Mouse (Mus musculus) mature B cell (primary cell): ENCODE measurements around the gene 9130409I23Rik.

Experiments used
- in situ Hi-C: fragments of 300-500 bp; cut with MboI; formaldehyde crosslinking; loops from 2 replicates; pipeline ENCODE4 v1.14.3; 2019

9130409I23Rik gene

DNA sequence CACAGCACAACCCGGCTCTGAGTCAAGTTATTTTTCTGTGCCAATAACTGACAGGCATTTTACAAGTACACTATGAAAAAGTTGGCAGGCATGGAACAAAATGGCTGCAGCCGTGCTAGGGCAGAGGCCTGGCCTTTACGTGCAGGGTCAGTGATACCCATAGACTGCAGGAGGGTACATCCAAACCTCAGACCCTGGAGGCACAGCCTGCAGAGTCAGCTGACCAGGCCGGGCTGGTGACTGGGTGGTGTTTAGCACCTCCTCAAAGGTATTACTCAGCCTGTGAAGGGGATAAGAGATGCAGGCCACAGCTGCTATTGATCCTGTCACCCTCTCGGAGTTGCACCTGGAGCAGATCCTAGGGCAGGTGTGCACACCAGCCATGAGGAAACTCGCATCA lies at the start of gene 9130409I23Rik:
Gene 9130409I23Rik (plus strand): TSS at position 301 of the 400 bp plus-strand sequence.
- in situ Hi-C loops, result no loop called here

DNA sequence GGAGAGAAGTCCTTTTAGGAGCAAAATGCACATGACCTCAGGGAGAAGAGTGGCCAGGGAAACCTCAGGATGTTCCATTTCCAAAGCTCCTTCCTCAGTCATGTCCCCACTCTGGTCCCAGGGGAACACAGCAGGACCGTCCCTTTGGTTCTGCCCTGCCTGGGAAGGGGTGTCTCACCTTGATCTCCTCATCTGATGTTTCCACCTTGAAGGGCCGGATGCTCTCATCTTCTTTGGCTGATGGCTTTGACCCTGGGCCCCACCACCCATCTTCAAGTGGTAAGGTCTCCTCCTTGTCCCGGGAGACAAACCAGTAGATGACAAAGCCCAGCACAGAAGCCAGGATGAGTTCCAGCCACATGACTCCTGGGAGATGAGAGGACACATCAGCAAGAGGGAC lies 49.4 kb upstream of the 9130409I23Rik start:
- in situ Hi-C loops, result no loop called here

DNA sequence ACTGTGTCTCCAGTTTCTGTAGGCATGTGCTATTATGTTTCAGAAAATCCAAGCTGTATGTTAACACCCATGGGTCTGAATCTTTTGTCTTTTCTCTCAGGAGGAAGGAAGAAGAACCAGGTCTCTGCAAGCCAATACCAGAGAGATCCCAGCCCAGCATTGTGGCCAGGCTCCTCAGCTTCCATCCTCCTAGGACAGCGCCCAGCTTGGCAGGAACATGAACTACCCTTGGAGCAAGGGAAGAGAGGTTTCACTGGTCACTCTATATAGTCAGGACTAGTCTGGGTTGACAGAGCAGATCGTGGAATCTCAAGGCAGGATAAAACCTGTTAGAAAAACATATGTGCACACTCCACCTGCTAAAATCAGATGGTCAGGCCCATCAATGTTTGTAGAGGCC lies 47.2 kb upstream of the 9130409I23Rik start:
- in situ Hi-C loops, result no loop called here

DNA sequence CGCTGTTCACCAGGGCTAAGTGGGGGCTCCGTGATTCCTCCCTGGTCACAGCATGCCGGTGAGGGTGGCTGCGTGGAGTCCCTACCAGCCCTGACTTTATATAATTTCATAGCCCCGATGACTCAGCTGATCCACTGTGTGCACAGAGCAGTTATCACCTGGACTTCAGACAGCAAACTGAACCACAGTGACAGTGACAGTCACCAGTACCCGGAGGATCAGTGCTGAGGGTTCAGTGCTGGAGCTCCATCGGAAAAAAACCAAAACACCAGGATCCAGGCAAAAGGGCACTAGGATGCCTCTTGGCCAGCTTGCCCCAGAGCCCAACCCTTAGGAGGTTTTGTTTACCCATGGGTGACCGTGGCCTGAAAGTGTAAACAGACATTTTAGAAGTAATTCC lies 45.7 kb upstream of the 9130409I23Rik start:
- in situ Hi-C loops, result no loop called here

DNA sequence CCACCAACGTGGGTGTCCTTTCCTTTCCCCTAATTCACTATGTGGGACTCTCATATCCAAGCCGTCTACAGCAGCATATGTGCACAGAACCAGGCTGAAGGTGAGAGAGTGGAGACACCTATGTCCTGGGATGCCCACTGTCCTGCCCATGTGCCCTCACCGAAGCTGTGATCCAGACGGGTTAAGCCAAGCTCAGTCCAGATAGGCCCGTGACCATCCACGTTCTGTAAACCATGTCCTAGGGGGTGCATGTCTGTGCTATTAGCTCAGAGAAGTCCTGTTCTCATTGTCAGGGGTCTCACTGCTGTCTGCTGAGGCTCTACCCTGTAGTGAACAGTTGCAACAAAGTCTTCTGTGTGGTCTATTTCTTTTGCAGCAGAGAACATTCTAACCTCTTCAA lies 43.2 kb upstream of the 9130409I23Rik start:
- in situ Hi-C loops, result no loop called here

DNA sequence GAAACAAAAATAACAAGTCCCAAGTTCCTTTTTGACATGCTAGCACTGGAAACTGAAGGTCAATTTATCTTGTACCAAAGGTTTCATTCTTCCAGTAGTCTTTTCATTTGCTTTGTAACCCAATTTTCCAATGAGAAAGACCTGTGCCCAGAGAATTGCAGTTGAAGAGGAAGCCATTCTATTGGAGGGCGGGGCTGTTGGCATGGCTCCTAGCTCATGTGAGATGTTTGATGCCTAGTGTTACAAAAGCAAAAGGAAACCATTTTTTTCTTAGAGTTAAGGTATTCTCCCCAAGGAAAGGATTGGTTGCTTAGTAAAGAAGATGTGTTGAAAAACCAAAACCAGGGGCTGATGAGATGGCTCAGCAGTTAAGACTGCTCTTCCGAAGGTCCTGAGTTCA lies 42.8 kb upstream of the 9130409I23Rik start:
- in situ Hi-C loops, result no loop called here

DNA sequence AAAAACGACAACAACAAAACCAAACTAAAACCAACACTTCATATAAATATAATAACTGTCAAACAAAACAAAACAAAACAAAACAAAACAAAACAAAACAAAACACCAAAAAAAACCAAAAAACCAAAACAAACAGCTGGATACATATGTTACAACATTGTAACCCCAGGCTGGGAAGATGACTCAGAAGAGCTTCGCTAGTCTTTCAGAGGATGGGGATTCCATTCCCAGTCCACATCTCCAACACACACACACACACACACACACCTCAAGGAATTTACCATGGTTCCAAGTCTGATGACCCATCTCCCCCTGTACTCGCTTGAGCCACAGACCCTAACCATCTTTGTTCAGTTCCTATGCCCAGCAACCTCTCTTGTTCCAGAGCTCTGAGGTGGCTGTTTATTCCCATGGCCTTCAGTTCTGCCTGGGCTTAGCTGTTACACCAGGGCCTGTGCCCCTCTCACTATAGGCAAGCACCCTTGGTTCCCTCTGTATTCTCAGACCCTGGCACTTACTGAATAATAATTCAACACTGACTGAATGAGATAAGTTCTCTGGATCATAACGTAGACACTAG lies 41.9 kb upstream of the 9130409I23Rik start:
- in situ Hi-C loops, result no loop called here

DNA sequence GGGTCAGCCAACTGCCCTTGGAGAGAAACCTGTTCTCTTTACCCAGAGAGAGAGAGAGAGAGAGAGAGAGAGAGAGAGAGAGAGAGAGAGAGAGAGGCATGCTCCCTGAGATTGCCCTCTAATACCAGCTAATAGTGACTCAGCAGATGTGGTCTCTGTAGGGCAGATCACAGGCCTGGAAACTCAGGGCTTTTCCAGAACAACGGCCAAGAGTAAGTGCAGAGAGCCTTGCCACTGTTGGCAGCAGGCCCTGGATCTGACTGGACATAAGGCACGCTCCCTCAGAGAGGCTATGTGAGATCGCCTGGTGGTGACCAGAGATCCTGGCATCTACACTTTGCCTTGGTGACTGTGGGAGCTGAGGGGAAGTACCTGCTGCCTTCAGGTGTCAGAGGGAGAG lies 41.3 kb upstream of the 9130409I23Rik start:
- in situ Hi-C loops, result no loop called here

DNA sequence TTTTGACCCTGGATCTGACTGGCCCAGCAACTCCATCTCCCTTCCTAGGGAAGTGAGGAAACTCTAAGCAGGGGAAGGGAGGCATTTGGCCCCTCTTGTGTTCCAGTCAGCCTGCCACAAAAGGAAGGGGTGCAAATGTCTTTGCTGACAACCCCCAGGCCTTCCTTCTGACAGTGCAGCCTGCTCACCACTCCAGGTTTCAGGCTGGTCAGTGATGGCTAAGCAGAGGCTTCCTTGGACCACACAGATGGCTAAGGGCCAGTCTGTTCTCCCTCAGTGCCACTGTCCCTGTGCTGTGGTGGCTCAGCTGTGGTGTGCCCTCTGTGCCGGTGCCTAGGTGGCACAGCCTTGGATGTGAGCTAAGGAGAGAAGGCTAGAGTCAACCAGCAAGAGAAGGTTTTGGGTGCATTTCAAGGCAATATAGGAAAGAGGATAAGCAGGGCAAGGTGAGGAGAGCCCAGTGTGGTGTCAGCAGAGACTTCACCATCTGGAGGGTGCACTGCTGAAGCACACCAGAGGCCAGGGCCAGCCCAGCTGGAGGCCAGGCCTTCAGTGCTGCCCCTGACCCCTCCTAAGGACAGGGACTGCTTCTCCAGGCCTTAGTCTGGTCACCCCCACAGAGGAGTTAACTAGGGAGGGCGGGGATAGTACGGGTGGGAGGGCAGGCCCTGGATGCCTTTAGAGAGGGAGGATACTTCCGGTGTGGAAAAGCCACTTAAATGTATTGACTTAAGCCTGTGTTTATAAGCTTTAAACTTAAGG lies 40.7 kb upstream of the 9130409I23Rik start:
- in situ Hi-C loops, result no loop called here

DNA sequence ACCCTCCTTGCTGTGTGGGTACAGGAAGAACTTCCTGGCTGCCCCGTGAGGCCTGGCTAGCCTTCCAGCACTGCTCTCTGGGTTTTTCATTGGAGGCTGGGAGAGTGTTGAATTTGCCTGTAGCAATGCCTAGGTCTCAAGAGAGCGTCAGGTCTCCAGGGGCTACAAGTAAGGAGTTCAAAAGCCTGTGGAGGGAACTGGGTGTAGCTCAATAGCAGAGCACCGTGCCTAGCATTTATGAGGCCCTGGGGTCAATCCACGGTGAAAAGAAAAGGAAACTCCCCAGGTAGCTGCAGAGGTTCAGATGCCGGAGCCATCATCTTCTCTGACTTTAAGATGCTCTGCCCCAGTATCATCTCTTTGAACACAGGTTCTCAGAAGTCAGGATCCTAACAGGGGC lies 39.4 kb upstream of the 9130409I23Rik start:
- in situ Hi-C loops, result no loop called here

DNA sequence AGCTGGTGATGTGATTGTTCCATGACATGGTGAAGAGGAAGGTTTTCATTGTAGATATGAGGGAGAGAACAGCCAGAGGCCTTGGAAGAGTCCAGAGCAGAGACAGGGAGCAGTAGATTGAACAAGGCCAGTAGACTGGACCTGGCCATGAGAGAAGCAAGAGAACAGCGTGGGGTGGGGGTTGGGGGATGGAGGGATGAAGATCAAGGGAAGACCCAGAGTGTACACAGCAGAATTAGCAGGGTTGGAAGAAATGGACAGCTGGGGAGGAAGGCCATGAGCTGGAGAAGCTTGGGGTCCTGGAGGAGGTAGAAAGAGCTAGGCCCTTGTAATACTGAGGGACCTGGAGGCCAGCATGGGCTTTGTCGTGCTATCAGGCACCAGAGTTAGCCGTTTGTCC lies 38.6 kb upstream of the 9130409I23Rik start:
- in situ Hi-C loops, result no loop called here

DNA sequence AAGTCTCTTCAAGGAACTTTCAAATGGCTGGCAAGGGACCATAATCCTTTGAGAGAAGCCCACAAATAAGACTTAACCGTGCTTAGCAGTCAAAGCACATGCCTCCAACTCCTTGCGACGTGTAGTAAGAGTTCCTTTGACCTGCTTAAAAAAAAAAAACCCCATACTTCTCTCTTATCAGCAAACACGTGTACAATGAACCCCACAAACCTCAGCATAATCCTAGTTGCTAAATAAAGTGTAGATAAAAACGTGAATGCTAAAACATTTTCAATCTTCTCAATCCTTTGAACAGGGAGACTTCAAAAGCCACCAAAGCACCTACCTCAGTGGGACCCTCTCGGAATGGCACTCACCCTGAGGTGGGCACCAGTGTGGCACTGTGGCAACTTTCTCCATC lies 37.6 kb upstream of the 9130409I23Rik start:
- in situ Hi-C loops, result no loop called here

DNA sequence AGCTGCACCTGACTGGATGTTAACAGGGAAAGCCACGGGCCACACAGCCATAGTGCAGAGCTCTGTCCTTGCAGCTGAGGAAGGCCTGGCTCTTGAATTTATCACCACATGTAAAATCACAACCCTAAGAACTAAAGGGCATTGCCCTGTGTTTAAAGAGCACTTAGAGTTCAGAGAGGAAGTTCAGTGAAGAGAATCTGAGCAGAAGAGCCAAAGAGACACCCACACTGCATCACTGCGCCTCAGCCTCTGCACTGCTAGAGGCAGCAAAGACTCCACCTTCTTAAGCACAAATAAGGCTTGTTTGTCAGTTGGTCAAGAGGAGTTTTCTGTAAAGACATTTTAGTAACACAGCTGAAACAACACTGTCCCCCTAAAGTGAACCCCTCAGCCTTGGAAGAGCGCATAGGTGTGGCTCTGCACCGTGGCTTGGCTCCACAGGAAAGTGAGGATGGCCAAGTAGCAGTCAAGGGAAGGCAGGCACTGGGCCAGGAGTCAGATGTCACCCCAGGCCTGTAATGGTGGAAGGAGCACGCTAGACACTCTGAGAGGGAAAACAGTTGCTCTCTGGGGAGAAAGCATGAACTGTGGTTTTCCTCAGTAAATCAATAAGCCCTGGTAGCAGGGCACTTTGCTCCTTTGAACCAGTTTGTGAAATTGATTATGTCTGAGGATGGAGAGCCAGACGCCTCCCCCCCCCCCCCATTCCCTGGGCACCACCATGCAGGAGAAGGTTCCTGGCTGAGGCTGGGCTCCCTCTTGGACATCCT lies 36.1 kb upstream of the 9130409I23Rik start:
- in situ Hi-C loops, result no loop called here

DNA sequence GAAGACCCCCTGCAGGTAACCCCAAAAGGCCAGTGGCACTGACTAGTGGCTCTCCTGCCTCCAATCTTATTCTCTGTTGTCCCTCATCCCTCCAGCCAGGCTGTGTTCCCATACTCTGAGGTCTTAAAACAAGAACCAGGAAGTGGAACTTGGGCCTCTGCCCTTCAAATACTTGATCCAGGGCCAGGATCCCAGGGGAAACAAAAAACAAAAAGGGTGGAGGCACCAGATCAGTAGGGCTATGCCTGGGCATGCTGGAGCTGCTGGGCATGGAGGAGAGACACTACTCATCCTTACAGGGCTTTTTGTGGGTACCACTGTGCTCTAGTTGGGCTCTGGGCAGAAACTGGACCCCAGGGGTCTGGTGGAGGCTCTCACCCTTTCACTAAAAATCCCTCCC lies 35.5 kb upstream of the 9130409I23Rik start:
- in situ Hi-C loops, result no loop called here

DNA sequence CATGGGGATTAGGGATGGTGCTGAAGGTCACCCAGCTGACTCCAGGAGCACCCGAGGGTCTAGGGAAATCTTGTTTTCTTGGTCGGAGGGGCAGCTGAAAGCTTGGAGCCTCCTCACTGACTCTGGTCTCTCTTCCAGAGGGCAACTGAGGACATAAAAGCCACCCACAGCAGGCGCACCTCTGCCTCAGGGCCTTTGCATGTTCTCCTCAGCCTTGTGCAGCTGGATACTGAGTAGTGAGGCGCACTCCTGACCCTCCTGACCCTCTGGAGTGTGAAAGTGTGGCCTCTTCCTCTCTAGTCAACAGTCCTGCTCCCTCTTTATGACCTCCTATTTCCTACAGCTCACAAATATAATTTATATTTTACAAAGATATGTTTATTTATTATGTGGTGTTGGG lies 35.0 kb upstream of the 9130409I23Rik start:
- in situ Hi-C loops, result no loop called here

DNA sequence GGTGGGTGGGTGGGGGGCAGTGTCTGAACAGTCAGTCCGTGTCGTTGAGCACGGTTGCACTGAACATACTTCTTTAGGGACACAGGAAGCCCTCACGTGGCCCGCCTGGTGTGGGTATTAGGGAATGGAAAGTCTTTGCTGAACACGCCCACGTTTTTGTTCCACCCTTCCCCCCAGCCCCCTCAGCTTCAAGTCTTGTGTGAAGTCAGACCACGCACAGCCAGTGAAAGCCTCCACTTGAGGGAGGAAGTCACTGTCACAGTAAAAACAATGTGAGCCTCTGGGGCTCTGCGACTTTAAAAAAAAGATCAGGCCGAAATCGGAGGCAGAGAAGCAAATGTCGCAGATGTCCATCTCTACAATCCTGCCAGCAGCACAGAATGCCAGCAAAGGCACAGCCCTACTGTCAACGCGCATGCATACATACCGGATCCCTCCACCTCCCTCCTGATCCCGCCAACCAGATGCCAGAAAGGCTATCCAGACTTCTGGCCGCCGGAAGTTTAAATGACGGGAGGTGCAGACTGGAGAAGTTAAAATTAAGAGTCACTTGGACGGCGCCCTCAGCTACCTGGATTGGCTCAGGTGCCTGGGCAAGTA lies 34.4 kb upstream of the 9130409I23Rik start:
- in situ Hi-C loops, result no loop called here

DNA sequence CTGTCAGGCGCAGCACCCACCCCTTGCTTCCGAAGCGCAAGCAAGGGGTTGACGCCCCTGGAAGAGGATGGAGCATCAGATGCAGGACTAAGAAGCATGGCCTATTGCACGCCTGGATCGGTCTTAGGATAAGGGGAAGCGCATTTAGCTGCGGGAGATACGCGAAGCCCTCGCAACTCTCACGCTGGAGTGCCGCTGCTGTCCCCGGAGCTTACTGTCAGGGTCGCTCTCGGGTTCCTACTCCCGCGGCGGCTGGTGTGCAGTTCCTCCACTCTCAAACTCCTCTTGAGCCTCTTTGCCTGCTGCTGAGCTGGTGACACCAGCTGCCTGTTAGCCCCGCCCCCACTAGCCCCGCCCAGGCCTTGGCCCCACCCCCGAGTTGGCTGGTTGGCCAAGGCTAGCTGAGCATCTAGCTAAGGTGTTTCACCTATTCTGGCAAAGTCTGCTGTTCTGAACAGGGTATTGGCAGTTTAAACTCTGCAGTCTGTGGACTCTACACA lies 33.8 kb upstream of the 9130409I23Rik start:
- in situ Hi-C loops, result no loop called here

DNA sequence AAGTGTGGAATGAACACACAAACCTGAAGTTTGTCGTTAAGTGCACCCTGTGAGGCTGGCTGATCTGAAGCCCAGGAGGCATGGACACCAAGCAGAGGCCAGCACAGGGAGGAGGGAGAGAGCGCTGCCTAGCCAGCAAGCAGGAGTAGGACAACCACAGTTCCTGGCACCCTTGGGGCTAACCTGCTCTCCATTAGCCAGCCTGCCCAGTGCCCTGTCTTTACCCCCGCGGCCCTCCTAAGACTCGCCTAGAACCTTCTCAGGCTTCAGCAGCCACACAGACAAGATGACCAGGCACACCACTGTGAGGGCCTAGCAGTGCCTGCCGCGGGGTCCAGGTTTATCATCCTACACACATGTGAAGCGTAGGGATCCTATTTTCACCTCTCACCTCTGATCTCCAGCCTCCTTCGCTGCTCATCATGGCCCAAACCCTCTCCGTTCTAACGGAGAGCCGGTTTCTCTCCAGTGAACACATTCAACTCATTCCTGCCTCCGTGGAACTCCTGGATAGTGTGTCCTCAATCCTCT lies 33.1 kb upstream of the 9130409I23Rik start:
- in situ Hi-C loops, result no loop called here

DNA sequence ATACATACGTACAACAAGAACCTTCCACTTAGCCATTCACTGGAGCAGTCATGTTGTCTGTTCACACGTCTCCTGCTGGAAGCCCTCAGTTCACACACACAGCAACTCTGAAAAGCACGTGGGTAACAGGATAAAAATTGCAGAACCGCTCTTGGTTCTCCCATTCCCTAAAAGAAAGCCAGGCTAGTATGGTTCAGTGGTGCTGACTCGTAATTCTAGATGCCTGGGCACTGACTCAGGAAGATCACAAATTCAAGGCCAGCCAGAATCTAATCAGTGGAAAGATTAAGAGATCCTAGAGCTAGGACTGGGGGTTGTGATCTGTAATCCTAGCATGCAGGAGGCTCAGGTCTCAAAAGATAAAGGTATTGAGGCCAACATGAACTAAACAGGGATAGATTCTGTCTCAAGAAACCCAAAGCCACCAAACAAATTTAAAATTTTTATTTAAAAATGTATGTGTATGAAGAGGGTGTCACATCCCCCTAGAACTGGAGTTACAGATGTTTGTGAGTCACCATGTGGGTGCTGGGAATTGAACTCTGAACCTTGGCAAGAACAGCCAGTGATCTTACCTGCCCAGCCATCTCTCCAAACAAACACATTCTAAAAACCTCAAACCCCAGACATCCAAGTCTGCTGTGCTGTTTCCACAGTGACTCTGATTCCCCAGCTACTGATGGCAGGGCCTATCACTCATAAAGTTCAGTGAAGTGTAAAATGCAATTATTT lies 30.1 kb upstream of the 9130409I23Rik start, which contains the start of gene Ephx1:
Gene Ephx1 (minus strand): TSS at position 149 of the 732 bp plus-strand sequence.
- in situ Hi-C loops, result no loop called here

DNA sequence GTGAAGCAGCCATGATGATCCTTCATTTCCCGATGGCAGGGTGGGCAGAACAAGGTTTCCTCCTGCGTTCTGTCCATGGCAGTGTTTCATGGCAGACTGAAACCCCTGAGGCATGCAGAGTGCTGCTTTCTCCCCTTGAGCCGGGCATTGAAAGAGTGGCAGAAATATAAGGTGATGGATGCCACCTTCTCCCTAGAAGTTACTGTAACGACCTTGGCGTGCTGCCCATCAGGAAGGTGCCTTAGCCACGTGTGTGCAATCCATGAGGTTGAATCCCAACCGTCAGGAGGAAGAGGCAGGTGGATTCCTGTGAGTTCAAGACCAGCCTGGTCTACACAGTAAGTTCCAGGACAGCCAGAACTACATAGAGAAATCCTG lies 29.6 kb upstream of the 9130409I23Rik start:
- in situ Hi-C loops, result no loop called here

DNA sequence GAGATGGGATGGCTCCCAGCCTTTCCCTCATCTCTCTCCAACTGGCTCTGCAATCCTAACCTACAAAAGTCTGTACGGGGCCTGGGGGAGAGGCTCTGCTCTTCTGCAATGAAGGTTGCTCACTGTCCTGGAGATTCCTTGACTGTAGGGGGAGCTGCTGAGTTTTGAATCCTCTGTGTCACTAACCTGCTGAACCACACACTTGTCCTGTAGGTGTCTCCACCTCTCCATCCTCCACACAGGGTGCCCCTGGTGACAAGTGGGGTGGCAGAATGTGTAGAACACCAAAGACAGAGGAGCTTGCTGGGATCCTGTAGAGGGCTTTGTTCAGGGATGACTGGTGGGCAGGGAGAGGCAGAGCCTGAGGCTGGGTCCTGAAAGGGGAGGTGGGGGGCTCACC lies 28.8 kb upstream of the 9130409I23Rik start:
- in situ Hi-C loops, result no loop called here
